Comparison of ENCODE assay signal across 20 mouse cellular contexts in the genomic region with DNA sequence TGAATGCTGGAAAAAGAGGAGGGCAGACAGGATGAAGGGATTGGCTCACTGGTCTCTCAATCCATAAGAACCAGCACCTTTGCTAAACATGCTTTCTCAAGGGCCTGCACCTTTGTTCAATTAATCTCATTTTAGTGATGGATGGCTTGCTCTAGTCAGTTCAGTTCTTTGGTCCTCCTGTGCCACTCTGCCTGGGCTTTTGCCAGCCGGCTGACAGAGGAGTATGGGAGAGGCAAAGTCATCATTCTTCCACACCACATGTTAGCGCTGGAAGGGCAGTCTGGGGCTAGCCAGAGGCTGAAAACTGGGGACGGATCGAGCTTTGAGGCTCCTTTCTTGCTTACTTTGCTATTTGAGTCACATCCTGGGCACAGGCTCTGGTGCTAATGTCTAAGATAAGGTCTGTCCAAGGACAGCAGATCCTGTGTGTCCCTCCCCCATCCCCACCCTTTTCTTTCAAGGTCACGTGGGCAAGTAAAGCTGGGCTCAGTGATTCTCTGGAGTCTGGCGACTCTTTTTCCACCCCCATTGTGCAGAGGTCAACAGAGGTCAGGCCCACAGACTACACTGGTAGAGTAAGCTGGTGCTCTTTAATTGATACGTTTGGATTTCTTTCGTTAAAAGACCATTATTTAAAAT. TPM values are rescaled to one million over a fixed set of nuclear protein-coding genes. Genes with fewer than 3 reads are reported as not detected.
A peak's percentile ranks its signal among the peaks of the same experiment; 100 is the strongest.
DNase-seq lines count a peak whose midpoint lies in the region; ATAC-seq lines count a peak whose summit lies in the region.
"Had no signal": no experiment of that assay in that cellular context is flagged by ENCODE, and none has a peak within 500 bp of the region (broad histone marks: within the 10 kb centered on the region; RNA-seq: fewer than 3 reads in every experiment).

No protein-coding gene starts in this region.

- H3K36me3 ChIP-seq in hindbrain, embryonic 10.5 days = no peaks in the 10 kb centered on the region
- no peaks in the 10 kb centered on the region for H3K36me3 ChIP-seq in hindbrain, embryonic 14.5 days (replicated peaks; ENCODE audit: control insufficient read depth, insufficient read depth)
- H3K36me3 ChIP-seq in neural tube, embryonic 15.5 days = no peaks in the 10 kb centered on the region
- H3K36me3 ChIP-seq in liver, embryonic 12.5 days = no peaks in the 10 kb centered on the region
- H3K36me3 ChIP-seq: embryonic facial prominence, embryonic 12.5 days had no signal

- peaks cover 19% of the 10 kb centered on the region for H3K4me1 ChIP-seq in hindbrain, embryonic 10.5 days (replicated peaks)
- H3K4me1 ChIP-seq in hindbrain, embryonic 14.5 days (replicated peaks; ENCODE audit: control insufficient read depth, insufficient read depth, low read length) = 0 out of 2 replicates have a peak, but pooled peaks cover 3% of the 10 kb centered on the region
- 0 out of 2 replicates have a peak, but pooled peaks cover 2% of the 10 kb centered on the region for H3K4me1 ChIP-seq in neural tube, embryonic 15.5 days
- H3K4me1 ChIP-seq in liver, embryonic 12.5 days = no peaks in the 10 kb centered on the region
- H3K4me1 ChIP-seq: embryonic facial prominence, embryonic 12.5 days had no signal

- DNase-seq in hindbrain, embryonic 10.5 days (ENCODE audit: low spot score) = peak; percentile 23
- DNase-seq in hindbrain, embryonic 14.5 days (ENCODE audit: low spot score) = no peak
- no peak for DNase-seq in neural tube, embryonic 10.5 days (ENCODE audit: extremely low spot score, low spot score)
- DNase-seq in adrenal gland, postnatal 36 days = peak; percentile 7 to 54
- DNase-seq in testis, postnatal 14 days (ENCODE audit: low spot score) = peak; percentile 9
- no peak for DNase-seq in retina, postnatal 1 day
- DNase-seq: gastrocnemius, postnatal 14 days; heart, postnatal 10 days; liver, postnatal 0 days; lung, postnatal 4 days had no signal

- ATAC-seq in hindbrain, embryonic 14.5 days (ENCODE audit: low FRiP score) = no peak
- ATAC-seq in neural tube, embryonic 15.5 days (ENCODE audit: low FRiP score) = peak; percentile 45; the same call in 1 of the 2 replicates
- no peak for ATAC-seq in liver, embryonic 12.5 days
- ATAC-seq: inflammation-experienced regulatory T-cells, adult 6 months; liver, postnatal 0 days had no signal

- no peak overlapping the region for H3K4me2 ChIP-seq in hindbrain, embryonic 14.5 days (replicated peaks)
- no peak overlapping the region for H3K4me2 ChIP-seq in neural tube, embryonic 15.5 days
- no peak overlapping the region for H3K4me2 ChIP-seq in liver, embryonic 12.5 days
- H3K4me2 ChIP-seq: embryonic facial prominence, embryonic 12.5 days had no signal

- WGBS in hindbrain, embryonic 10.5 days = 38% methylated on average over 8 of the region's 8 CpGs
- 31% methylated on average over 8 of the region's 8 CpGs for WGBS in hindbrain, embryonic 14.5 days
- WGBS in neural tube, embryonic 15.5 days = 40% methylated on average over 8 of the region's 8 CpGs
- 46% methylated on average over 8 of the region's 8 CpGs for WGBS in liver, embryonic 12.5 days (ENCODE audit: insufficient replicate concordance)

- H3K4me3 ChIP-seq in hindbrain, embryonic 10.5 days = no peak overlapping the region
- no peak overlapping the region for H3K4me3 ChIP-seq in hindbrain, embryonic 14.5 days (replicated peaks; ENCODE audit: low read length)
- no peak overlapping the region for H3K4me3 ChIP-seq in neural tube, embryonic 15.5 days (replicated peaks)
- H3K4me3 ChIP-seq in liver, embryonic 12.5 days = no peak overlapping the region
- H3K4me3 ChIP-seq: embryonic facial prominence, embryonic 12.5 days had no signal

- H3K9me3 ChIP-seq in hindbrain, embryonic 10.5 days = no peaks in the 10 kb centered on the region
- H3K9me3 ChIP-seq in hindbrain, embryonic 14.5 days (ENCODE audit: control insufficient read depth, low read length) = no peaks in the 10 kb centered on the region
- no peaks in the 10 kb centered on the region for H3K9me3 ChIP-seq in neural tube, embryonic 15.5 days (replicated peaks)
- H3K9me3 ChIP-seq in liver, embryonic 12.5 days (replicated peaks) = no peaks in the 10 kb centered on the region
- H3K9me3 ChIP-seq: embryonic facial prominence, embryonic 12.5 days had no signal

- no peaks in the 10 kb centered on the region for H3K27me3 ChIP-seq in hindbrain, embryonic 10.5 days (ENCODE audit: insufficient read depth, poor library complexity, severe bottlenecking)
- no peaks in the 10 kb centered on the region for H3K27me3 ChIP-seq in hindbrain, embryonic 14.5 days (ENCODE audit: control insufficient read depth, insufficient read depth, low read length)
- no peaks in the 10 kb centered on the region for H3K27me3 ChIP-seq in neural tube, embryonic 15.5 days (replicated peaks)
- no peaks in the 10 kb centered on the region for H3K27me3 ChIP-seq in liver, embryonic 12.5 days (replicated peaks)
- H3K27me3 ChIP-seq: embryonic facial prominence, embryonic 12.5 days had no signal

- no peak overlapping the region for H3K9ac ChIP-seq in hindbrain, embryonic 14.5 days
- no peak overlapping the region for H3K9ac ChIP-seq in neural tube, embryonic 15.5 days (replicated peaks)
- no peak overlapping the region for H3K9ac ChIP-seq in liver, embryonic 12.5 days
- H3K9ac ChIP-seq: embryonic facial prominence, embryonic 12.5 days; liver, postnatal 0 days had no signal

- H3K27ac ChIP-seq in hindbrain, embryonic 10.5 days = no peak overlapping the region
- H3K27ac ChIP-seq in hindbrain, embryonic 14.5 days = no peak overlapping the region
- H3K27ac ChIP-seq in neural tube, embryonic 15.5 days (replicated peaks) = no peak overlapping the region
- H3K27ac ChIP-seq in liver, embryonic 12.5 days = no peak overlapping the region
- H3K27ac ChIP-seq: embryonic facial prominence, embryonic 12.5 days; stomach, postnatal 0 days had no signal

RNA-seq across cellular contexts. Expression of a gene that starts 55.8 kb away (rescaled TPM):
- 0.14 TPM in 1 of 2 replicates, not detected in the other for polyA plus RNA-seq in hindbrain, embryonic 10.5 days (2016; fragmentation: Nextera tagmentation; extraction: Ambion mirVana)
- 0.35 and 0.98 TPM in 2 replicates for polyA plus RNA-seq in hindbrain, embryonic 14.5 days (2014; fragmentation: Nextera tagmentation; extraction: Ambion mirVana)
- 0.20 and 14.7 TPM in 2 replicates for polyA plus RNA-seq in neural tube, embryonic 15.5 days (2015; fragmentation: Nextera tagmentation; extraction: Ambion mirVana)
- not detected for total RNA-seq in adrenal gland, postnatal 36 days (2021)
- polyA plus RNA-seq in liver, embryonic 12.5 days (2016; fragmentation: Nextera tagmentation; extraction: Ambion mirVana) = 0.47 and 0.55 TPM in 2 replicates
- total RNA-seq: gastrocnemius, postnatal 14 days; heart, adult 8-10 months; heart, postnatal 10 days; layer of hippocampus, adult 18-20 months; monocyte, adult 5-6 weeks had no signal
- polyA plus RNA-seq: limb, embryonic 14.5 days; spleen, adult 2 months had no signal

Comparison
In these comparisons a context has a peak if more than half of its experiments do, and no peak if none do; other contexts are left out.
1. DNase-seq: peak in hindbrain, embryonic 10.5 days (single experiment), adrenal gland, postnatal 36 days (2 of 2) and testis, postnatal 14 days (single experiment); none in hindbrain, embryonic 14.5 days (single experiment), neural tube, embryonic 10.5 days (single experiment) and retina, postnatal 1 day (single experiment).